Mouse (Mus musculus): Measurements from ENCODE around the gene Btbd8. TPM values are rescaled to one million over a fixed set of nuclear protein-coding genes. Genes with fewer than 3 reads are reported as not detected.

Btbd8 gene
- 4.5 and 4.9 TPM in 2 replicates for polyA plus RNA-seq (2016; fragmentation: Nextera tagmentation; extraction: Ambion mirVana)

GRCm38 (mm10) chr5:107437464-107438281 lies at the start of gene Btbd8:
Btbd8 (plus strand) TSS chr5:107437997.
- peaks cover 12% of the 10 kb centered on the region for H3K4me1 ChIP-seq
- WGBS: under 1% methylated on average over 51 of the region's 51 CpGs
- peak; percentile 96 for DNase-seq (ENCODE audit: low spot score)
- no peaks in the 10 kb centered on the region for H3K9me3 ChIP-seq
- no peaks in the 10 kb centered on the region for H3K36me3 ChIP-seq (replicated peaks)
- H3K27ac ChIP-seq (replicated peaks): peak within 1 kb of the TSS; percentile 97
- peak within 1 kb of the TSS; percentile 90 for H3K4me3 ChIP-seq
- no peaks in the 10 kb centered on the region for H3K27me3 ChIP-seq (replicated peaks; ENCODE audit: low read depth, poor library complexity, severe bottlenecking)

GRCm38 (mm10) chr5:107389373-107389772 lies 48.4 kb upstream of the Btbd8 start:
- no peak overlapping the region for H3K4me3 ChIP-seq
- H3K27me3 ChIP-seq (replicated peaks; ENCODE audit: low read depth, poor library complexity, severe bottlenecking): no peaks in the 10 kb centered on the region
- no peak overlapping the region for H3K27ac ChIP-seq (replicated peaks)
- H3K4me1 ChIP-seq: peaks cover 1% of the 10 kb centered on the region; the same call in 1 of the 2 replicates
- H3K36me3 ChIP-seq (replicated peaks): no peaks in the 10 kb centered on the region
- WGBS: 89% methylated on average over 2 of the region's 2 CpGs
- no peak for DNase-seq (ENCODE audit: low spot score)
- no peaks in the 10 kb centered on the region for H3K9me3 ChIP-seq

DNA sequence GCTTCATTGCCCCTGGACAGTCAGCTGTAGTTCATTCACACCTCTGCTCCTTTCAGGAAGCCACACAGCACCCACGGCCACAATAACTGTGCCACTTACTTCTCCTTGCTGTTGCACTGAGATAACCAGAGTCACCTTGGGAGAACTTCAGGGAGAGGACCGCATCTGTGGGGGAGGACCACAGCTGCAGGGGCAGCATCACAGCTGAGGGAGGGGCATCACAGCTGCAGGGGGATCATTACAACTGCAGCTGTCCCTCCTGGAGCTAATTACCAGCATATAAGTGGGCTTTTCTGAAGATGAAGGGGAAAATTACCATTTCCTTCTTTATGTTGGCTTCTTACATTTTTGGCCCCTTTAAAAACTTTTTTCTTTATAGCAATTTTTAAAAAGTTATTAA lies 43.4 kb upstream of the Btbd8 start:
- Histone ChIP-seq H3K4me3 (no peak overlapping the region), H3K36me3 (replicated peaks) (no peaks in the 10 kb centered on the region), H3K9me3 (no peaks in the 10 kb centered on the region), H3K27ac (replicated peaks) (no peak overlapping the region), H3K4me1 (peaks cover 3% of the 10 kb centered on the region; the same call in 1 of the 2 replicates), H3K27me3 (replicated peaks; ENCODE audit: low read depth, poor library complexity, severe bottlenecking) (no peaks in the 10 kb centered on the region)
- WGBS: 71% methylated on average over 2 of the region's 2 CpGs
- DNase-seq (ENCODE audit: low spot score): no peak

DNA sequence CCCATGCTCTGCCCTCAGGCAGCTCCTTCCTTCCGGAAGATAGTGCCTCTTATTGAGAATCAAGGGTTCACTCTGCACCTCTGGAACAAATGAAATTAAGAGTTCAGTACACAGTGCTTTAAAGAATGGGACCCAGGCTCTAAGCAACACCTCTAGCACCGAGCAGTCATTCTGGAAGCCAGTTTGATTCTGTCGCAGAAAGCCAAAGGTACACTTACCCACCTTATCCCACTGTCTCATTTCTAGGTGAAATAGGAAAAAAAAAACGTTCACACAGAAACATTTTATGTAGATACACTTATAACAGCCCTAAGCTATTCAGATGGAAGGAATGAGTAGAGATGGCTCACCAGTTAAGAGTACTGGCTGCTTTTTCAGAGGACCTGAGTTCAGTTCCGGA lies 35.4 kb upstream of the Btbd8 start, which contains the start of gene Ephx4:
TSS of gene Ephx4 (plus strand) at position 301 of the 400 bp plus-strand sequence.
- H3K9me3 ChIP-seq: no peaks in the 10 kb centered on the region
- no peak for DNase-seq (ENCODE audit: low spot score)
- H3K27me3 ChIP-seq (replicated peaks; ENCODE audit: low read depth, poor library complexity, severe bottlenecking): peaks cover 39% of the 10 kb centered on the region
- peaks cover 17% of the 10 kb centered on the region for H3K4me1 ChIP-seq
- peak within 1 kb of the TSS; percentile 70 for H3K27ac ChIP-seq (replicated peaks)
- H3K4me3 ChIP-seq: peak within 1 kb of the TSS; percentile 76
- 11% methylated on average over 5 of the region's 5 CpGs for WGBS
- H3K36me3 ChIP-seq (replicated peaks): no peaks in the 10 kb centered on the region

GRCm38 (mm10) chr5:107403011-107403946 lies 34.5 kb upstream of the Btbd8 start:
- Histone ChIP-seq H3K4me1 (peaks cover 17% of the 10 kb centered on the region), H3K9me3 (no peaks in the 10 kb centered on the region), H3K27me3 (replicated peaks; ENCODE audit: low read depth, poor library complexity, severe bottlenecking) (peaks cover 39% of the 10 kb centered on the region), H3K36me3 (replicated peaks) (no peaks in the 10 kb centered on the region), H3K27ac (replicated peaks) (peak overlapping the region; percentile 70), H3K4me3 (peak overlapping the region; percentile 76)
- DNase-seq (ENCODE audit: low spot score): peak; percentile 61
- under 1% methylated on average over 80 of the region's 80 CpGs for WGBS

DNA sequence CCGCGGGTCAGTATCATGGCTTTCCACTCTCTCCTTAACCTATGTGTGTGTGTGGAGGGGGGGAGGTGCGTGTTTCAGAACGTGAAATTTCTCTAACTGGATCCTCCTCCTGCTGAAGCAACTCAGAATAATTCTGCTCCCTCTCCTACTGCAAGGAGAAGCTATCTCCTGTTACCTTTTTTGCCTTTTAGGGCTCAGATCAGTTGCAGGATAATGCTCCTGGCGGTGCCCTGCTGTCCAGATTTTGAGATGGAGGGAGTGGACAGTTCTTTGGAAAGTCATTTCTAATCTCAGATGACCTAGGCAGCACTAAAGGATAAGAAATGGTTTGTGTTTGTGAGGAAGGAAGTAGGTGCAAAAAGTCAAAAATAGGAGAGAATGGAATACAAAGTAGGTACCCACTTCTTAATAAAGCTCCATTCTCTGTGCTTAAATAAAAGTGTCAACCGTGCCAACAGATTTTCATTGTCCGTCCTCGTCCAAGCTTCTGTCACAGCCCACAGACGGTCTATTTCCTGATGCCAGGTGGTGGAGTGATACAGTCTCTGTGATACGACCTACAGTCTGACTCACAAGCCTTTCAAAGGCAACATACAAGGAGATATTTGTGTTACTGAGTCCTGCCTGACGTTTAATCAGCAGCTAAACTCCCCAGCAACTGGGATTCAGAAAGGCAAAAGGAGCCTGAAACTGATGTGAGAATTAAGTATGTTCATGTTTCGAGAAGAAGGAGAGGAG lies 33.7 kb upstream of the Btbd8 start:
- peaks cover 39% of the 10 kb centered on the region for H3K27me3 ChIP-seq (replicated peaks; ENCODE audit: low read depth, poor library complexity, severe bottlenecking)
- peak overlapping the region; percentile 76 for H3K4me3 ChIP-seq
- no peak for DNase-seq (ENCODE audit: low spot score)
- no peaks in the 10 kb centered on the region for H3K9me3 ChIP-seq
- peaks cover 17% of the 10 kb centered on the region for H3K4me1 ChIP-seq
- 35% methylated on average over 12 of the region's 12 CpGs for WGBS
- no peaks in the 10 kb centered on the region for H3K36me3 ChIP-seq (replicated peaks)
- no peak overlapping the region for H3K27ac ChIP-seq (replicated peaks)

DNA sequence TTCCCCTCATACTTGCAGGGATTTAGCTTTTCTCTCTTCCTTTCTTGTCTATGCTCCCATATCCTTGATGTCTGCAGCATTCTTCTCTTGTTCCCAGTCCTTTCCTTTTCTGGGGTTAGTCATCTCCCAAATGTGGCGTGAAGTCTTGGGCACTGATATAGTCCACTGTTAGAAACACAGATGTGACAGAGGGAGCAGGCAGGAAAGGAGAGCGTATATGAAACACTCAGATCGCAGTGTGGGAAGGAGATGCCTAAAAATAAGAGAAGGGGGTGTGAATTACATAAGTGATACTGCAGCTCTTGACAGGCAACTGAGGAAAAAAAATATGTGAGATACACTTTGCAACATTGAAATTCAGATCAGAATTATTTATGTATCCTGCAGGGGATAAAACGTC lies 32.4 kb upstream of the Btbd8 start:
- Histone ChIP-seq H3K4me3 (no peak overlapping the region), H3K4me1 (peaks cover 18% of the 10 kb centered on the region), H3K36me3 (replicated peaks) (no peaks in the 10 kb centered on the region), H3K27ac (replicated peaks) (no peak overlapping the region), H3K27me3 (replicated peaks; ENCODE audit: low read depth, poor library complexity, severe bottlenecking) (peaks cover 39% of the 10 kb centered on the region), H3K9me3 (no peaks in the 10 kb centered on the region)
- 87% methylated on average over 4 of the region's 4 CpGs for WGBS
- no peak for DNase-seq (ENCODE audit: low spot score)

DNA sequence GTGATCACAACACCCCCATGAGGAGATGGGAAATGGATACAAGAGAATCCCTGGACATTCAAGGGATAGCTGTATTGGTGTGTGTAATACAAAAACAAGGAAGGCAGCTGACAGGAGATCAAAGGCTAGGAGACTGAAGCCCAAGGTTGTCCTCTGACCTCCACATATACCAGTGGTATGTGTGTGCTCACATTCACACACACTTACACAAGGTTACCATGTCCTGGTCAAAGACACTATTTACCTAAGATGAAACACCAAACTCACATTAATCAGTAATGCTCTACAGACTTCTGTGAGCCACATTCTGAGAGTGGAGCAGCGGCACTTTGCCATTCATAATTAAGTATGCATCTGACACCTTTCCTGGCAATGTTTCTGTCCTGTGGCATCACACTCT lies 27.5 kb upstream of the Btbd8 start:
- Histone ChIP-seq H3K27ac (replicated peaks) (no peak overlapping the region), H3K4me3 (no peak overlapping the region), H3K27me3 (replicated peaks; ENCODE audit: low read depth, poor library complexity, severe bottlenecking) (peaks cover 4% of the 10 kb centered on the region), H3K9me3 (no peaks in the 10 kb centered on the region), H3K4me1 (peaks cover 11% of the 10 kb centered on the region), H3K36me3 (replicated peaks) (no peaks in the 10 kb centered on the region)
- 89% methylated on average over 1 of the region's 1 CpGs for WGBS
- no peak for DNase-seq (ENCODE audit: low spot score)

GRCm38 (mm10) chr5:107411326-107411725 lies 26.5 kb upstream of the Btbd8 start:
- H3K4me1 ChIP-seq: peaks cover 11% of the 10 kb centered on the region
- H3K4me3 ChIP-seq: no peak overlapping the region
- no peaks in the 10 kb centered on the region for H3K27me3 ChIP-seq (replicated peaks; ENCODE audit: low read depth, poor library complexity, severe bottlenecking)
- WGBS: 40% methylated on average over 4 of the region's 4 CpGs
- H3K36me3 ChIP-seq (replicated peaks): no peaks in the 10 kb centered on the region
- H3K9me3 ChIP-seq: no peaks in the 10 kb centered on the region
- H3K27ac ChIP-seq (replicated peaks): no peak overlapping the region
- no peak for DNase-seq (ENCODE audit: low spot score)

DNA sequence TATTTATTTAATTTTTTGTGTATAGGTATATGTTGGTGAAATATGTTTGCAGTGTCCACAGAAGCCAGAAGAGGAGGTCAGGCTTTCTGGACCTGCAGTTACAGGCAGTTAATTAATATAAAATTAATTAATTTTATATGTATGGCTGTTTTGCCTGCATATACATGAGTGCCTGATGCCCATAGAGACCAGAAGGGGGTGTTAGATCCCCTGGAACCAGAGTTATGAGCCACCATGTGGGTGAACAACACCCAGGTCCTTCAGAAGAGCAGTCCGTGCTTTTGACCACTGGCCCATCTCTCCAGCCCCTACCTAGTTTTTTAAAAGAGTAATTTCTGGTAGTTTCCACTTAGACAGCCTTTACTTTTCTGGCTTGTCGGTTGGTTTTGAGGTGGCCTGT lies 25.5 kb upstream of the Btbd8 start:
- Histone ChIP-seq H3K4me3 (no peak overlapping the region), H3K27me3 (replicated peaks; ENCODE audit: low read depth, poor library complexity, severe bottlenecking) (no peaks in the 10 kb centered on the region), H3K4me1 (peaks cover 11% of the 10 kb centered on the region), H3K36me3 (replicated peaks) (no peaks in the 10 kb centered on the region), H3K9me3 (no peaks in the 10 kb centered on the region), H3K27ac (replicated peaks) (no peak overlapping the region)
- DNase-seq (ENCODE audit: low spot score): no peak
- 74% methylated on average over 2 of the region's 2 CpGs for WGBS

GRCm38 (mm10) chr5:107415098-107415497 lies 22.7 kb upstream of the Btbd8 start:
- Histone ChIP-seq H3K4me3 (no peak overlapping the region), H3K27ac (replicated peaks) (no peak overlapping the region), H3K4me1 (peaks cover 11% of the 10 kb centered on the region), H3K9me3 (no peaks in the 10 kb centered on the region), H3K27me3 (replicated peaks; ENCODE audit: low read depth, poor library complexity, severe bottlenecking) (no peaks in the 10 kb centered on the region), H3K36me3 (replicated peaks) (no peaks in the 10 kb centered on the region)
- no peak for DNase-seq (ENCODE audit: low spot score)
- WGBS: 78% methylated on average over 2 of the region's 2 CpGs

DNA sequence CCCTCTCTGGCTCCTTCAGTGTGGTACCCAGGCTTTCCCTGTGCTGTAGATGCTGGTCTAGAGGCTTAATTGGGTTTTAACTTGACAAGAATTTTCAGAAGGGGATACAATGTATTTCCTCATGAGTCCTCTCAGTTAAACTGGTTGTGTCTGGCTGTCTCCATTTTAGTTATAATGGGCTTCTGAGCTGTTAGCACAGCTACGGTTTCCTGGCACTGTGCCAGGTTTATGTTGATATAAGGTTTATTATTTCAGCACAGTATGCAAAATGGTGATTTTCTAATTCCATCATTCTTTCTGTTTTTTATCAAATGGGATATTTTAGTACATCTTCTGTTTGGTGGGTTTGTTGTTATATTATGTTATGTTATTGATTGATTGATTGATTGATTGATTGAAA lies 16.1 kb upstream of the Btbd8 start:
- Histone ChIP-seq H3K9me3 (no peaks in the 10 kb centered on the region), H3K36me3 (replicated peaks) (no peaks in the 10 kb centered on the region), H3K27ac (replicated peaks) (no peak overlapping the region), H3K4me1 (no peaks in the 10 kb centered on the region), H3K4me3 (no peak overlapping the region), H3K27me3 (replicated peaks; ENCODE audit: low read depth, poor library complexity, severe bottlenecking) (no peaks in the 10 kb centered on the region)
- no peak for DNase-seq (ENCODE audit: low spot score)
- whole genome bisulfite sequencing: 81% methylated on average over 1 of the region's 1 CpGs
